Mouse (Mus musculus) B cell, adult 2 months (primary cell): Measurements from ENCODE around the gene Igf2bp3.
A peak's percentile ranks its signal among the peaks of the same experiment; 100 is the strongest.

Source experiments
- DNase-seq, 2 experiments: peaks; one replicate each; pipeline ENCODE4 v3.0.0; 2022

Gene Igf2bp3

DNA sequence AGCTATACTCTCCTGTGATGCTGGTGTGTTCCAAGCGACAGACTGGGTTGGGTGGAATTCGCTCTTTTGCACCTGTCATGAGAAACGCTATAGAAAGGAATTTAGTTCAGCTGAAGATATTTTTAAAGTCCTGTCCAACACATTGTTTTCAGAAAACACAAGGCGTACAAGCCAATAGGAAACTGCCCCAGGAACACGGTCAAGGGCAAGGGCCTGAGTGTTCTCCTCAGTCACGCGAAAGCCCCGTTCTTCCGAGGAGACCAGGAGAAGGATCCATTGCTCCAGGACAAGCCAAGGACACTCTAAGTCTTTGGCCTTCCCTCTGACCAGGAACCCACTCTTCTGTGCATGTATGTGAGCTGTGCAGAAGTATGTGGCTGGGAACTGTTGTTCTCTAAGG lies 158.7 kb downstream of the Igf2bp3 start:
- no peak for DNase-seq

DNA sequence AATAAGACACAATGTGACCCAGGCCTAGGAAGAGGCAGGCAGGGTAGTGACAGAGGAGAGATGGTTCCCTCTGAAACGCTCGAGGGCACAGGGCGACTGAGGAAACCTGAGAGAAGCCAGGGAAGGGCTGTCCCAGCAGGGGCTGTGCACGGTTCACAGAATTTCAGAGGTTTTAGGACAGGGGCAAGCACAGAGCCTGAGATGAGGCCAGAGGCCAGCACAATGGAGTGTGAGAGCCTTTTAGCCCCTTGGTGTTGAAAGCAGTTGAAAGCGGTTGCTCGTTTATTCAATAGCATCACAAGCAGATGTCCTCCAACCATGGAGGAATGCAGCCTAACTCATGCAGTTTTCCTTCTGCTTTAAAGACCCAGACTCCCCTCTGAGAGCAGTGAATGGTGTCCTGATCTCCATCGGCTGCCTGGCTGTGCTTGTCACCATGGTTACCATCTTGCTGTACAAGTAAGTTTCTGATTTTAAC lies 159.5 kb downstream of the Igf2bp3 start:
- DNase-seq = no peak

DNA sequence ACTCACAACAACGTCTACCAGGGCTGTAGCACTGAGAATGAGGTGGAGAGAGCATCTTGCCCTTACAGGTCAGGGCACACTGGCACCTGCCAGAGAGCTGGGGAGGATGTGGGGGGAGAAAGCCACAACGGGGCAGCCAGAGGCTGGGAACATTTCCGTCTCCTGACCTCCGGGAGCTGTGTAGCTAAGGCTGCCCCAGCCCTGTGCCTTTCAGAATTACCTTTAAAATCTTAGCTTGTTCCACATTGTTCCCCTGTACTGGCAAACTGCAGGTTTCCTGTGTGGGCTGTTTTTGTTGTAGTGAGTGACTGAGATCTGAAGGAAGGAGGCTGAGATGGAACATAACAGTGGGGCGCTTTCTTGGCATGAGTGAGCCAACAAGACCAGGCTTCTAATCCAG lies 162.6 kb downstream of the Igf2bp3 start:
- no peak for DNase-seq

DNA sequence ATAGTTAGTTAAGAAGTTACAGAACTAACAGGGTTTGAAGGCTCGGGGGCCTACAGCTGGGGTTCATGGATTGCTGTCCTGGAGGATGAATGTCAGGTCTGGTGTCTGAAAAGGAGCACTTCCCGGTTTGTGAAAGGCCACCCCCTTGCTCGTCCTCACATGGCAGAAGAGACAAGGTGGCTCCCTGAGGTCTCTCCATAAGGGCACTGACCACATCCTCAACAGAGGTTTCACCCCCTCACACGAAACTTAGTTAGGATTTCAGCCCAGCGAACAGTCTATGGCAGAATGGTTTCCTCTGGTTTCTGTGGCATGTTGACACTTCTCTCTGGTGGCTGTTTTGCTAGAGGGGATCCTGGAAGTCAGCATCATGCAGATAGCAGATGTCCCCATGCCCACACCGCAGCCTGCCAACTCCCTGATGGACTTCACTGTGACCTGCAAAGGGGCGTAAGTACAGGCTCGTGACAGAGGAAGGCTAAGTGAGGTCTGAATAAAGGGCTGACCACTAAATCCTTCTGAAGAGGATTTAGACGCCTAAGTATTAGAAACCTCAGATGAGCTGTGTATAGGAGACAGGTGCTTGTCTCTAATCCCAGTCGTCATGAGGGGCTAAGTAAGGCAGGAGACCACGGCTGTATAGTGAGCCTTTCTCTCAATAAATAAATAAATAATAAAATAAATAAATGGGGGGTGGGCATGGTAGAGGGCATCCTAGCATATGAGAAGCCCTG lies 163.9 kb downstream of the Igf2bp3 start:
- no peak for DNase-seq

DNA sequence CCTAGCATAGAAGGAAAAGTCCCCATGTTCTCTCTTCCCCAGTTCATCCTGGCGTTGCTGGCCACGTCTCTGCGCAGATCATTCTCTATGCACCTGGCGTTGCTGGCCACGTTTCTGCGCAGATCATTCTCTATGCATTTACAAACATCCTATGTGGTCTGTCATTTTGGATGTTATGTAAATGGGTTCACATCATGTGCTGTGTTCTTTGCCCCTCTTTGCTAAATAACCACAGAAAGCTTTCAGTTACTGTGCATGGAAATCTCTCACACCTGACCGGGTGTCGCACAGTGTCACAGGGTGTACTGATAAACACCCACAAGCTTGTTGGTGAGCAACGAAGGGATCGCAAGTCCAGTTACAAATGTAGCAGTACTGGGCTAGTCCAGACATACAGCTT lies 166.4 kb downstream of the Igf2bp3 start:
- DNase-seq = no peak

DNA sequence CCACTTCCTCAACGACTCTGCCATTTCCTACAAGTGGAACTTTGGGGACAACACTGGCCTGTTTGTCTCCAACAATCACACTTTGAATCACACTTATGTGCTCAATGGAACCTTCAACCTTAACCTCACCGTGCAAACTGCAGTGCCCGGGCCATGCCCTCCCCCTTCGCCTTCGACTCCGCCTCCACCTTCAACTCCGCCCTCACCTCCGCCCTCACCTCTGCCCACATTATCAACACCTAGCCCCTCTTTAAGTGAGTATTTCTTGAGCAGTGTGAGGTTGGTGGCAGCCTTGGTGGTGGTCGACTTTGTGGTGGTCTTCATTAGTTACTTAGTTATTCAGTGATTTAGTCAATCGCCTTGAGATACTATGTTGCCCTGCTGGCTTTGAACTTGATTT lies 166.9 kb downstream of the Igf2bp3 start:
- DNase-seq = no peak

DNA sequence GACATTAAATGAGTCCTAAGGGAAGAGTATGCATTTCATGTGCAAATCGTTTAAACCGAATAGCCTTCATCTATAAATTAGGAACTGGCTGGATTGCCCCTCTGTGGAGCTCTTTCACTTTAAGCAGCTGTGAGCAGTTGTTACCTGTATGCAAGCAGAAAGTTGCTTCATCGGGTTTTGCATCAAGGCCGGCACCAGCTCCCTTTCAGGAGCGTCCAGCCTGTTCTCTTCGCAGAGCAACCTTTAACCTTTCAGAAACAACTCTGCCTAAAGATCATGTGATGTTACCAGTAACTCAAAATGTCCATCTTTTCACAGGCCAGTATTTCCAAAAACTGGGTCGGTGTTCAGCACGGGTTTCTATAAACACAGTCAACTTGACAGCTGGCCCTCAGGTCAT lies 167.8 kb downstream of the Igf2bp3 start:
- no peak for DNase-seq

DNA sequence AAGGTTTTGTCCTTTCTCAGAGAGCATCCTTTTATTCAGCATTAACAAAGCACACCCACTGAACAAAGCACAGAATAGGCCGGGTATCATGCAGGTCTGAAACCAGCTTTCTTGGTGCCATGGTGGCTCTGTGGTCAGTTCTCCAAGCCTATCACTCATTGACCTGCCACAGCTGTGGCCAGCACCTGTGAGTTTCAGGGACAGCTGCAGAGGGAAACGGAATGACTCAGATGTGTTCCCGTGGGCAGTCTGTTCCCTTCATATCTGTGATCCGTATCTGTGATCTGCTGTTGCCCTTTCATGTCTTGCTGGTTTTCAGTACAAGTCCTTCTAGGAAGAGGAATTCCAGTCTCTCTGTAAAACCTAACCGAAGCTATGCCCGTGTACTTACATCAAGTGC lies 168.3 kb downstream of the Igf2bp3 start:
- no peak for DNase-seq

DNA sequence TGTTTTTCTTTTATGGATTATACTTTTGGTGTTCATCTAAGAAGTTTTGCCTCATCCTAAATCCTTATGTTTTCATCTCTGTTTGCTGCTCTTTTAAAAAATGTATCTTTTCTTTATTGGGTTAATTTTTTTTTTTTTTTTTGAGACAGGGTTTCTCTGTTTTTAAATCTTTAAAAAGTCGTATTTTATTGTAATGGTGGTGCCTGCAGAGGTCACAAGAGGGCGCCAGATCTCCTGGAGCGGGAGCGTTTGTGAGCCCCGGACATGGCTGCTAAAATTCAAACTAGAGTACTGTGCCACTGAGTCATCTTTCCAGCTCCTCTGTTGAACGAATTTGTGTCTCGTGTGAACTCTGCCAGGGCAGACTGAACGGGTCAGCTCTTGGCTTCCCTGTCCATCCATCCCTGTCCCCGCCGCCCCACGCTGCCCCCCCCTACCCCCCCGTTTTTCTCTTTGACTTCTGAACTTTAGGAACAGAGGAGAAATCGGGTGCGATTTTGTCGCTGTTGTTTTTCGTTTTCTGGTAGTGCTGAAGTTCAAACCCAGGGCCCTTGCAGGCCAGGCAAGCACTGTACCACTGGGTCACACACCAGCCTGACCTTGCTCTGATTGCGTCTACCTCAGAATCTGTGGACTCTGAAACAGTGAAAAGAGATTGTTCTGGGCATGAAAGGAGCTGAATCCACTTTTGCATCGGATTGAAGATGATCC lies 175.1 kb downstream of the Igf2bp3 start:
- peak; percentile 73 for DNase-seq

DNA sequence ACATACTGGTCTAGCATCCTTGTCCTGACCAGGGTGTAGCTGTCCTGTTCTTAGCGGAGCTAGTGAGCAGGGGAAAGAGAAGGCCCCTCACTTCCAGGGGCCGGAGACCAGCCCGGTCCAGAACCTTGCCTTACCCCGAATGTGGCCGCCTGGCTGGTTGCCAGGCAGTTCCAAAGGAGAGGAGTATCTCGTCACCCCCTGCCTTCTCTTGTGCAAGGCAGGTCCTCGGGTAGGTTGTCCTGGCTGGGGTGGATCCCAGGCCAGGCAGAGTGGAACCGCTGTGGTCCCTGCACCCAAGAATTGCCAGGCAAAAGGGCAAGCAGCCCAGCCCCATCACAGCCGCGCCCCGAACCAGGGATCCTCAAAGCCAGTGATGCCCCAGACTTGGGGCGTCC lies 177.5 kb downstream of the Igf2bp3 start:
- no peak for DNase-seq

DNA sequence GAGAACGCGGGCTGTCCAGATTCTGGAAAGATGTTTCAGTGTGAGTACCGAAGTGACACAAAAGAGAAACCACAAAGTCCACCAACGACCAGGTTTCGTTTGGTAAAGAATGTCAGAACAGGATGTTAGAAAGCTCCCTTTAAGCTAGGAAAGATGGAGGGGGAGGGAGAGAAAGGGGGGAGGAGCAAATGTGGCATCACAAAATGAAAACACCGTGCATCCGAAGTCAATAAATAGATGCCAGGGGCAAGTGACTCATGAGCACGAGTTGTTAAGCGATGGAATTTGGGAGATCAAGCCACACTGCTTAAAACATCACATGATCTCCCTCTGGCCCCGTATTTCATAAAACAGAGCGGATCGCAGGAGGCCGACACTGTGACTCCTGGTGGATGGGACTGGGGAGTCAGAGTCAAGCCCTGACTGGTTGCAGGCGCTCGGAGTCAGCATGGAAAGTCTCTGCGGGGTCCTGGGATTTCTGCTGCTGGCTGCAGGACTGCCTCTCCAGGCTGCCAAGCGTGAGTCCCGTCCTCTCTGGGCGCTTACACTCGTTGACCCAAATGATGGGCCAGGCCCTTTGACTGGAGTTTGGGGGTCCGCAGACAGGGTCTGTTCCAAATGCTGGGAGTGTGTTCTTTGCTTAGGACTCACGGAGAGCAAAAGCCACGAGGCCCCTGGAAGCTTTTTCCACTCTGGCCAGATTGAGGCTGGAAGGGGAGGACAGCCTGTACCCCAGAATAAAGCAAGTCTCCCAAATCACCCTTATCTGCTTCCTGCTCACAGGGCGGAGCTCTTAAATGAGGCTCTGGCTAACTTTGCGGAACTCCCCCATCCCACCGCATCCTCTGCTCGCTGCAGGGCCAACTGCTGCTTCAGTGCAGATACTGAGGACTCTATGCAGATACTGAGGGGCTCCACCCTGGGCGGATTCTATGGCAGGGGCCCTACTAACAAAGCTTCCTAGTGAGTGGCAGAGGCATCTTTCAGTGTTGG lies 178.2 kb downstream of the Igf2bp3 start, which contains the start of gene Gpnmb:
Gpnmb (plus strand) TSS at position 272 of the 993 bp plus-strand sequence.
- peak in 1 of 2 experiments; percentile 18 for DNase-seq
